Mouse (Mus musculus) thymus, postnatal 14 days (tissue): ENCODE results near the gene Atf7.
"Not testable (repeated sequence)": the region's sequence is repeated elsewhere in the genome, so short reads cannot be mapped to it uniquely, and the experiment has no call there.

ENCODE experiments used
- DNase-seq: peaks from one replicate; pipeline ENCODE4 v3.0.0; 2021

Atf7 gene

DNA sequence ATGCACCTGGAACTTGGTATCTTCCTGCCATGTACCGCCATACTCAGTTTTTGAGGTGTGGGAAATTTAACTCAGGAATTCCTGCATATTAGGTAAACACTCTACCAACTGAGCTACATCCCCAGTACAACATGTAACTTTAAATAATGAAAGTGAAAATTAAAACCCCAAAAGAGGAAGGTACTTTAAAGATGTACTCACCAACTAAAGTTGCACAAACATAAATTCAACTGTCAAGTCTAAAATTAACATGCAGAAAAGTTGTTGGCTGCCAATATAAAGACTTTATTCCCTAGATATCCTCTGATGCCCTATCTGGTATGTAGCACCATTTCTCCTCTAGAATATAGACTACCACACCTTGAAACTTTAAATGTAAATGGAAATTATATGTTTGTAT is 7.6 kb downstream of the Atf7 start:
- no peak for DNase-seq

DNA sequence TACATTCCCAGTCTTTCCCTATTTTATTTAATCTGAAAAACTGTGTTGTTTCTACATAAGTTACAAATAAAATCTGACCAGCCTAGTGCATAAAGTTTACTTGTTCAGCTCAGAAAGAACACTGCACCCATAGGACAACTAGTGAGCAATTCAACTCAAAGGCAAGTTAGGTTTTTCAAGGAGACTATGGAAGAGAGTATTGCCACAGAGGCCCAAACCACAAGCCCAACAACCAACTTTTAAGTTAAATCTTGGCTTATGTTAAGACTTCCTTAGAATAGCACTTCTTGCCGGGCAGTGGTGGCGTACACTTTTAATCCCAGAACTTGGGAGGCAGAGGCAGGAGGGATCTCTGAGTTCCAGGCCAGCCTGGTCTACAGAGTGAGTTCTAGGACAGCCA is 9.1 kb downstream of the Atf7 start:
- no peak for DNase-seq

DNA sequence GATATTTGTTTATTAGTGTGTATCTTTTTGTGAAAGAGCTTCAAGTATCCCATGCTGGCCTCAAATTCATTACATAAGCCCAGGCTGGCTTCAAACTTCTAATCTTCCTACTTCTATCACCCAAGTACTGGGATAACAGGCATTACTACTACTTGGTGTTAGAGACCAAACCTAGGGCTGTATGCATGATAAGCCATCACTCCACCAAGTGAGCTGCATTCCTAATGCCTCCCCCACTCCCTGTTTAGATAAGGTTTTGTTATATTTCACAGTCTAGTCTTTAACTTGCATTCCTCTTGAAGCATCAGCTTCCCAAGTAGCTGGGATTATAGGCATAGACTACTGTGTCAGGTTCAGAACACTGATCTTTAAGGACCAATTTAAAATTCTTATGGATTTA is 11.0 kb downstream of the Atf7 start:
- DNase-seq = no peak

DNA sequence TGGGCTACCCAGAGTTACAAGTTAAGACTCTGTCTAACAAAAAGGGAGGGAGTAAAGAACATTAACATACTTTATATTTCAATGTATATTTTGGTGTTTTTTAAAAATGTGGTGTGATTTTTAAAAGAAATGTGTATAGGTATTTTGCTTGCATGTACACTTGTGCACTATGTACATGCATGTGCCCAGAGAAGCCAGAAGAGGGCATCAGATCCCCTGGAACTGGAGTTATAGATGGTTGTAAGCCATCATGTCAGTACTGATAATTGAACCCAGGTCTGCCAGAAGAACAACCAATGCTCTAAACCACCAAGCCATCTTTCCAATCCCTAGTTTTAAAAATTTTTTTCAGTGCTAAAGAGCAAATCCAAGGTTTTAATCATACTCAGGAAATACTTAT is 12.3 kb downstream of the Atf7 start:
- DNase-seq = peak; percentile 25

DNA sequence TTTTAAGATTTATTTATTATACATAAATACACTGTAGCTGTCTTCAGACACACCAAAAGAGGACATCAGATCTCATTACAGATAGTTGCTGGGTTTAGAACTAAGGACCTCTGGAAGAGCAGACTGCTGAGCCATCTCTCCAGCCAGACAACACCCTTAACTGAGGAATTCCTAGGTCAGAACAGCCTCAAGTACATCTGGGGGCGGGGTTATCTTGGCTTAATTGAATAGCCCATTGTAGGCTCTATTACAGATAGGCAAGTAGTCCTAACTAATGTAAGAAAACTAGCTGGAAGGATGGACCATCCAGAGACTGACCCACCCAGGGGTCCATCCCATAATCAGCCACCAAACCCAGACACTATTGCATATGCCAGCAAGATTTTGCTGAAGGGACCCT is 16.7 kb downstream of the Atf7 start:
- DNase-seq = not testable (repeated sequence)

DNA sequence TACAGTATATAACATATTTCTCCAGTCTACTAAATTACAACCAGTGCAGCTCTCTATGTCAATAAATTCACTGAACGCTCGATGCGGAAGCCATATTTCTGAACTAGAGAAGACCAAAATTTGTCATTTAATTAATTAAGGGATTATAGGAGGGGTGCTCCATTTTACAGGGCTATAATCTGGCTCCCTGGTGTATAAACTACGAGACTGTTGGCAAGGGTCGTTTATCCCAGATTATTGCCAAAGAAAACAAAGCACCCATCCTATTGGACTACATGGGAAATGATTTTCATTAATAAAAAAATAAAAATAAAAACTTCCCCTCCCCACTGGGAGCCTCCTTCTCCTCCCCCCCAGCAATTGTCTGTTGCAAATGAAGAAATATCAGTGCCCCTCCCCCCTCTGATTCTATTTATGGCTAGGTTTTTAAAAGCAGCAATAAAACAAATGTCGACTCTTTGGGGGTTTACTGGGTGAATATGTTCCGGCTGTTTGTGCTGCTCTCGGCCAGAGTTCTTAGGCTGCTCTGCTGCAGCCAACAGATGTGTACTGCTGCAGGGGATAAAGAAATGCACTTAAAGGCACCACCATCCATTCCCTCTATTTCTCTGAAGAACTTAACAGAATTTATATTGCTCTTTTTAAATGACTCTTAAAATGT is 31.1 kb downstream of the Atf7 start:
- no peak for DNase-seq

DNA sequence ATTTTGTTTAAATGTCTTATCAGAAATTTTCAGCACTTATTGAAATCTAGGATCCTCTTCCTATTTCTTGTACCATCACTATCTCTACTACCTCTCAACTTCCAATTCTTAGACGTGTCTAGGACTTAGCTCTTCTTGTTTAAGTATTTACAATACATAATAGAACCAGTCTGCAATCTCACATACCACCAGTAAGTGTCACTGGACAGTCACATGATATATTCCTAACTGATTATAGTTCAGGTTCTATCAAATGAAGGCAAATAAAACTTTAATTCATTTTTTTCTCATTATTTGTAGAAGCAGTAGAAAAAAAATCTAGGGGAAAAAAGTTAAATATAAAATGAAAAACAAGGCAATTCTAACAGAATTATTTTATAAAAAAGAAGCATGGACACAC is 32.6 kb downstream of the Atf7 start:
- no peak for DNase-seq

DNA sequence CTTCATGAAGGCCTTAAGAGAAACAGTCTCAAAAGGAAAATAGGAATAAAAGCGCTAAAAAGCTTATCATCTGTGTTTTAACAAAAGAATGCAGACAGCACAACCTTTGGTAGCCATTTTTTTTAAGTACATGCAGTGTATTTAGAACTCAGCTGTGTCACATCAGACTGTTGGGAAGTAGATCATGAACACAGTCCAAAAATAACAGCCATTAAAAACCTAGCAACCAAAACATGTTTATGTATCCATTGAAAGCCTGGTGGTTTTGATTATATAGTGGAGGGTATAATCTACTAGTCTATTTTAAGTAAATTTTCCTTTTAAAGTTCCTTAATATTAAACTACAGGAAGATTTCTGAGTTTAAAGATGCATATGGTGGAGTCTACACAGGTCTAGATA is 34.7 kb downstream of the Atf7 start:
- no peak for DNase-seq

DNA sequence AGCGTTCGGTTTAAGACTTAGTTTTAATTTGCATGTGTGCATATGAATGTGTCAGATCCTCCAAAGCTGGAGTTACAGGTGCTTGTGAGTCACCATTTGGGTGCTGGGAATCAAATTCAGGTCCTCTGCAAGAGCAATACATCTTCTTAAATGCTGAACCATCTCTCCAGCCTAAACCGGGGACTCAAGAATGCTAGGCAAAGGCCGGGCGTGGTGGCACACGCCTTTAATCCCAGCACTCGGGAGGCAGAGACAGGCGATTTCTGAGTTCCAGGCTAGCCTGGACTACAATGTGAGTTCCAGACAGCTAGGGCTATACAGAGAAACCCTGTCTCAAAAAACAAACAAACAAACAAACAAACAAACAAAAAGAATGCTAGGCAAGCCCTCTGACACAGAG is 35.4 kb downstream of the Atf7 start:
- no peak for DNase-seq

DNA sequence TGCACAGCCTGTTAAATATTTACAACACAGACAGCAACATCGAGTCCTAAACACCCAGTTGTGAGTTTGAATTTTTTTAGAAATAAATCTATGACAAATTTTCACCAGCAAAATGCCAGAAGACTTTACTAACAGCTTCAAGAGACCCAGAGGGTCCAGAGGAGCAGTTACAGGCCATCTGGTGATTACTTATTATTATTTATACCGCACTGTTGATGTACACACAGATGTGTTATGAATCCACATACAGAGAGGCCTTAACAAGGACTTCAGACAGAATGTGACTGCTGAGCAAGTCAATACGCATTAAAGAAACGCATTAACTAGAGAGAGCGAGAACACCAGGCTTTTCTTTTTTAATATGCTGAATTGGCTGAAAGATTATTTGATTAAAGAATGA is 39.8 kb downstream of the Atf7 start:
- DNase-seq = no peak

DNA sequence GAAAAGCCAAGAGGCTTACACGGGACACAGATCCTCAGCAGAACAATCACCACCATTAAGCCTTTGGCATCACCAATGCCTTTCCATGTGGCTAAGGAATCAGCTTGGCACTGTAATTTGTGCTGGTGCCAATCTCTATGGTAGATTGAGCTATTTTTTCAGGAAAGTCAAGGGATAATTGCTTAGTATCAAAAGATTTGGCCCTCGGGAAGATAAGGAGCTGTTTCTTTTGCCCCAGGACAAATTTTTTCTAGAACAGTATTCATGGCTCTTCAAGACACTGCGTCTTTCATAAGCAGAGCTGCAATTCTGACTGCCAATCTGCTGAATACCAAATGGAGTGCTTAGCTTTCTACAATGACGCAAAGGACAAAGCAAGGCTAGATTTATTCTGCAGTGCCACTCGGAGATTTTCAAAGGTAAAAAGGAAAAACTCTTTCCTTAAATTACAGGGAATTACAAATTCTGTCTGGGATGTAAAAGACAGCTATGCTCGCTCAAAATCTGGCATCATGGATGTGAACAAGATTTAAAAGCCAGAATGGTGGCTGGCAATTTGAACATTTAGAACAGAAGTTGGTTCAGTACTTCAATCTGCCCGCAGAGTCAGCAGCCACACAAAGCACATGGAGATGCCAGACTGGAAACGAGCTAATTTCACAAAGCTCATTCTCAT is 41.4 kb downstream of the Atf7 start:
- no peak for DNase-seq

DNA sequence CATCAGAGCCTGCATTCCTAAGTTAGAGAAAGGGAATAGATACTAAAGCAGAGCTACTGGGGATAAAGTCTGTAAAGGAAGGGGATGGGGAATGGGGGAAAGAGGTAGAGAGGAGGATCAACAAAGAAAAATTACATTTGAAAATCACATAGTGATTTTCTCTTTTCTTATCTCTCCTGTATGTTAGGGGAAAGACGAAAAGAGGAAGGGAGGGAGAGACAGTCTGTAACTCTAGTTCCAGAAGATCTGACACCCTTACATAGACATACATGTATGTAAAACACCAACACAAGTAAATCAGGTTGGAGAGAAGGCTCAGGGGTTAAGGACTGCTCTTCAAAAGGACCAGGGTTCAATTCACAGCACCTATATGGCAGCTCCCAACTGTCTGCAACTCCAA is 44.1 kb downstream of the Atf7 start:
- DNase-seq = no peak

DNA sequence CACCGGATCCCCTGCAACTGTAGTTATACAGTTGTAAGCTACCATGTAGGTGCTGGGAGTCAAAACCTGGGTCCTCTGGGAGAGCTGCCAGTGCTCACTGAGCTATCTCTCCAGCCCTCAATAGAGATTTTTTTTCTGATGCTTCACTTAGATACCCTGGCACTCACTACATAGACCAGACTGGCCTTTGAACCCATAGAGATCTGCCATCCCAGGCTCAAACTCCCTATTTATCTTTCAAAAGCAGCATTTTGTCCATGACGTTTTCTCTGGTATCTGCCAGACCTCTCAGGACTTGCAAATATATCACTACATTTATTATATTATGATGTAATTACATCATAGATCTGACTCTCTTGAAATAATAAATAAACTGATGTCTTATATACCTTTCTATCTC is 46.9 kb downstream of the Atf7 start:
- DNase-seq = no peak

DNA sequence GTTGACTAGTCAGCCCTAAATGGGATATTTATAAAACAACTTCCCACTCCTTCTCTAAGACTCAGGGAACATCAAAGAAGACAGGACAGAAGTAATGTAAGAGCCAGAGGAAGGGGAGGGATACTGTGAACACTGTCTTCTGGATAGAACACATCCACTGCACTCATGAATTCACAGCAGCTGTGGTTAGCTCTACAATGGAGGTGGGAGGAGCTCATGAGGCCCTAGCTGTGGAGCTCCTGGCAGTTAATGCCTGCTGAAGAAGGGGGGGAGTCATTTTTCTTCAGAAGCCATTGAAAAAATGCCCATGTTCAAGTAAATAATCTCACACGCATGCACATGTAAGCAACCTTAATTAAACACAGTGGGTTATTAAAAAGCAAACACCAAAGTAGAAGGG is 48.3 kb downstream of the Atf7 start:
- DNase-seq = no peak

DNA sequence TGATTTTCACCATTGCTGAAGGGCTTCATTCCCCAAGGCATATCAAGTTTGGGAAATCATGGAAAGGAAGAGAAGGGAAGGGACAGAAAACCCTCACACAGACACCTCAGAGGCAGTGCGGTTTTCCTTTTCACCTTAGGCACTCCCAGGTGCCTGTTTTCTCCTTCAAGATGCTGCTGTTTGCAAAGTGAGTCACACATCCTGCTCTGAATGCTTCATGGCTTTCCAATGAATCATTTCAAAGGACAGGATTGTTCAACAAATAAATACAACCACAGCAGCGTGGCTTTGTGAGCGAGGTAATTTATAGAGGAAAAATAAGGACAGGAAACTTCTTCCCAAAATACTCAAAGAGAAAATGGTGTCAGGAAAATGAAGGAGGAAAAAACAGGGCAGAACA is 53.2 kb downstream of the Atf7 start:
- no peak for DNase-seq

DNA sequence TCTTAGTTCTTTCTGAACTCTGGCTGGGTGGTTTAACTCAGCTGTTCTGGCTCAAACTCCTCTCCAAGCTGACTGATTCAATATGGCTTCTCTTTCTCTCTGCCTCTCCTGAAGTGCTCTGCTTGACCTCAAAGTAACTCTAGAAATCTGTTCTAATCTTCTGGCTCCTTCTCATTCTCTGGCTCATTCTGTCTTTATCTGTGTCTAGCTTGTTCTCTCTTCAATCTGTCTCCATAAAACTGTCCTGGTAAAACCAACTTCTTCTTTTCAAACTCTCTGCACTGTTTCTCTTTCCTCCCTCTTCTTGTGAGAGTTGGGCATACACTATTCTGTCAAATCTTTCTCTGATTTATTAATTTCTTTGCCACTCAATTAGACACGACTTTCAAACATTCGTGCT is 57.4 kb downstream of the Atf7 start:
- DNase-seq = no peak

DNA sequence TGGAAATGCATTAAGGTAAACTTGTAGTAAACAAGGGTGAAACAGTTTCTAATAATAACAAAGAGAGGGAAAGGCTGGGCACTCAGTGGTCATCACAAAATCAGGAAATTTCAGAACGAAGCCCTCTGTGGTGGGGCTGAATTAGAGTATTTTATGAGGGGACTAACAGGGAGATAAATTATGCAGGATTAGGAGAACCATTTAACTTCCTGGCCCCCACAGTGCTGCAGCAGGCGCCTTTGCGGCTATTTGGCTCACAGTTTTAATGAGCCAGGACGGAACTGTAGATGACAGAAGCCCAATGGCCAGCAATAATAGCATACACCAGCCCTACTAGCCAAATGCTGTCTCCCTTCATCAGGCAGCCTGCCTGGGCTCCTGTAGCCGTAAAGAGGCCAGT is 61.6 kb downstream of the Atf7 start:
- DNase-seq = no peak

DNA sequence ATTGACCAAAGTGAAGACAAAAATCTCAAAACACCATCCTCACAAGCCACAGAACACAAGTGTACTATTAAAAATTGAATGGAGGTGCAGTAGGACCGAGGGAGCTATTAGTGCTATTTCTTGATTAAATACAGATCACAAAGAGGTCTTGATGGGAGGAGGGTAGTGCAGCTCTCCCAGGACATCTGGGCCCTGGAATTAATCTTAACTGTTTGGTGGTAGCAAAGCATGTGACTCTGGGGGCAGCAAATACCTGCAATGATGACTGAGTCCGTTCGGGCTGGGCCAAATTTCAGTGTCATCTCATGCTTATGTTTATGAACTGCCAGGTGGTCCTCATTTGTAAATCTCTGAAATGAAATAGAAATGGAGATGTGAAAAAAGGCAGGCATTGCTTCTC is 62.2 kb downstream of the Atf7 start:
- DNase-seq = no peak

DNA sequence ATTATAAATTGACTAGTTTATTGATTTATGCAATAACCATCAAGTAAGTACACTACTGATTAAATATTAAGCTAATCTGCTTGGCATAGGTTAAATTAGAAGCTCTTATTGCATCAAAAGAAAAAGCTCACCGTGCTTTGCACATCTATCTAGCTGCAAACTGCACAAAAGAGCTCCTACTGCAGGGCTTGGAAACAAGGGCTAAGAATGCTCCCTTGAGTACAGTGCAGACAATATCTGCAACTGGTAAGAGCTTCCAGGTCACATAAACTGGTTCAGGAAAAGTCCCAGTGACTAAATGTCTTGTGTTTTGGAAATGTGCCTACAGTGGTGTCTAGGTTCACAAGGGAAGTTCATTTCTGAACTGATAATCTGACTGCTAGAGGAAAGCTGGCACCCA is 62.8 kb downstream of the Atf7 start:
- DNase-seq = no peak

DNA sequence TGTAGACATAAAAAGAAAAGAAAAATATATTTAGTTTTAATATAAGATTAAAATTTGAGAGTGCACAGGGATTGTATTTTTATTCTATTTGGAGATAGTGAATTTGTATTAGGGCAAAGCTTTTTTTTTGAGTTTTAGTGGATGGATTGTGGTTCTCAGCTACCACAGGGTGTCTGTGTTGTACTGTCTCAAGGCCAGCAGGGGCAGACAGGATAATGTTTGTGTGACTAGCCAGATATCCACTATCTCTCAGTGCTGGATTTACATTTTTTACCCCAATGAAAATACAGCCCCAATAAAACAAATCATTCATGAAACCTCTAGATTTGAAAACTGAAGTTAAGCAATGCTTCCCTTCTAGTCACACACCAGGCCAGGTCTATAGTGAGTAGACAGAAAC is 67.7 kb downstream of the Atf7 start:
- no peak for DNase-seq

DNA sequence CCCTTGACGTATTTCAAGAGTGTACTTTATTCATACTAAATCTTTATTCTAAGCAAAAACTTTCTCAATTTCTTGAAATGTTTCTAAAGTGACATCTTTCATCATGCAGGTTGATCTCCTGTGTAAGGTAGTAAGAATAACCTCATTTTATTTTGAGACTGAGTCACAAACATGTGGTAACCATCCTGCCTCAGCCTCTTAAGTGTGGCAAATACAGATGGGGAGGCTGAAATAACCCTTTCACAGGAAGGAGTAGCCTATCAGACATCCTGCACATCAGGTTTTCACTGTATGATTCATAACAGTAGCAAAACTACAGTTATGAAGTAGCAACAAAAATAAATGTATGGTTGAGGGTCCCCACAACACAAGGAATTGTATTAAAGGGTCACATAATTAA is 69.7 kb downstream of the Atf7 start:
- no peak for DNase-seq

DNA sequence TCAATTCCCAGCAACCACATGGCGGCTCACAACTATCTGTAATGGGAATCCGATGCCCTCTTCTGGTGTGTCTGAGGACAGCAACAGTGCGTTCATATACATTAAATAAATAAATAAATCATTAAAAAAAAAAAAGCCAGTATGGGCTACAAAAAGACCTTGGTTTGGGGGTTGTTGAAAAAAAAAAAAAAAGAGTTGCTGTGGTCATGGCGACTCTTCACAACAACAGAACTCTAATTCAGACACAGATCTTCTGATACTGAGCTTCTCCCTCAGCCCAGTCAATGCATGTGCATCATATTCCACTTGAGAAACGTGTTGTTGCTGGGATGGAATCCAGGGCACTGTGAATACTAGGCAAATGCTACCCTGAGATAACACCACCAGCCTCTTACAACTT is 72.7 kb downstream of the Atf7 start:
- DNase-seq = no peak

DNA sequence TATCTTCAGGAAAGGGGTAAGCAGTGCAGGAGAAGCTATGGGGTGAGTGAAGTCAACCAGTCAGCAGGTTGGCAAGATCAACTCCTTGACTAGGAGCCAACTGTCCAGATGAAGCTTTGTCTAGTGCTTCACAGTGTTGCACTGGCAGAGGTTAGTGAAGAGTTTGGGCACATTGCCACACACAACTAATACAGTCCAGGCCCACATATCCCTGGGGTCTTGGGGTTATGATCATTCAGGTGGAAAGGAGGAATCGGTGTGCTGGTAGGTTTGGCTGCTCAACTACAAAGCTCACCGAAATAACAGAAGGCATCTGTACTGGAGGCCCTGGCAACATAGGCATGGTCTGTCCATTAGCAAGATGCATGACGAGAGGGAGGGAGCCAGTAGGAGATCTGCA is 77.8 kb downstream of the Atf7 start:
- DNase-seq = no peak

DNA sequence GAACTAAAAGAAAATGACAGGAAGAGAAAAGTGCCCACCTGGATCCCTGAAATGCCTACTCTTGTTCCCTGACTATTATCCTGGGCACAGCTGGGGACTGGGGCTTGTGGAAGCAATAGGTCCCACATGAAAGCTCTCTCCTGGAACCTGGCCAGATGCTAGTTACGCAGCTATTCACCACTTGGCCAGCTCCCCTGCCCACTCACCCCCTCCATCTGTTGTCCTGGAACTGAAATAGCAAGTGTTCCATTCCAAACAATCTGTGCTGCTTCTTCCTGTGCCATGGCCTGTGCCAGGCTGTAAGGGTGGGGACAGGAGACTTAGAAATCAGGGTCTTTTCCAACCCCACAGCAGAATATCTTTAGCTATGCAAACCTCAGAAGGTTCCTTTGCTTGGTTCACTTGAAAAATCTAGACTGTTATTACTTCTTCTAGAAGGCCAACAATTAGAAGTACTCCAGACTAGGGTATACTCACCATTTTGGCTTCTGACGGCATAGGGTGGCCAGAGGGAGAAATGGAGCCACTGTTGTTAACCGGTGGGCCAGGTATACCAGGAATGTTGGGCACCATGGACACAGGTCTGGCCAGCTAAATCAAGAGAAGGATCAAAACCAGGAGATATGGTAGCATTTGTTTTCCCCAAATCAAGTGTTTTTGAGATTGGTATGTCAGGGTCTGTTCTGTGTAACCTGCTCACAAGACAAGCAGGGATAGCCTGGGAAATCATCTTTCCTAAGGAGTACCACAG is 78.4 kb downstream of the Atf7 start:
- no peak for DNase-seq

DNA sequence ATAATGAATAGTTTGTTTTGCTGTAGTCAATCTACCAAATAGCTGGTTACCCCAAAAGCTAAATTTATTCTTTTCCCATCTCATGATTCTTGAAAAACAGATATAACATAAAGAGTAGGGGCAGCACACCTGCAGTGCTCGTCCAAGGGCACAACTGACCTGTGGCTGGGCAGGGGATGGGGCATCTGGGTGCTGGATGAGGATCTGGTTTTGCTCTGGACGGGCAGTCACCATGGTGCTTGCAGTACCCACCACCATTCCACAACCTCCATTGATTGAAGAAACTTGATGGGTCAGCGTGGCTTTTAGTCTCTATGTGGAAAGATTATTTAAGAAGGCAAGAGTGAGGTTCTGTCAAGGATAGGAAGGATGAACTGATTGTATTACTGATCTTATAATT is 79.0 kb downstream of the Atf7 start:
- DNase-seq = no peak
